Mouse (Mus musculus) fibroblast of lung, adult 2 months (primary cell): Measurements from ENCODE around the gene Macrod1.

ENCODE experiments used
- DNase-seq: peaks from one replicate; pipeline ENCODE4 v3.0.0-alpha.2; 2011; ENCODE audit warnings: low read depth

Macrod1 gene

DNA sequence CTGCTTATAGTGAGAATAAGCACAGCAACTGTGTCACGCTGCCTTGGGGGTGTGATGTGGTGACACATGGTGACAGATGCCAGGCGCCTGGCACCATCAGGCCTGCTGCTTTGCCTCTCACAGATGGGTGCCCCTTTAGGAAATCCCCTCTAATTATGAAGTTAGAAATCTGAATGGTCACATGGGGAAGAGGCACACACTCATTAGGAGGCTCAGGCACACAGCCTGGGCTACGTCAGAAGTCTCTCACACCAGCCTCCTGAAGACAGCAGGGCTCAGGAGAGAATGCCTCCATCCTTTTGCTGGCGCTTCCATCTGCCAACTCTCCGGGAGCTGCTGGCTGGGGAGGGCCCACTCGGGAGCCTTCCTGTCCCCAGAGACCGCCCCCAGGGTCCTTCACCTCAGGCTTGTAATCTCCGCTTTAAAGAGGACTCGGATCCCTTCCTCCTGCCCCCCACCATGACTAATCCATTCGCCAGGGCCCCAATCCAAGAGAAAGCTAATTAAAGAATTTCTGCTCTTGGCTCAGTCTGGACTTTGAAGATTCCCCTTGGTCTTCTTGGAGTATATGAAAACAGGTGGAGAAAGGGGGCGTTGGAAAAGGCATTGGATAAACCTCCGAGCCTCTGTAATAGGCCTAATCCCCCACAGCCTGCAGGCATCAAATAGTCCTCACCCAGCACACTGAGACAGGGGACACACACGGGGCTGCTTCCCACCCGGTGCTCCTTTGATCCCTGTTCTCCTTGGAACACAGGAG, 26.6 kb downstream of the Macrod1 start:
- DNase-seq, result no peak

DNA sequence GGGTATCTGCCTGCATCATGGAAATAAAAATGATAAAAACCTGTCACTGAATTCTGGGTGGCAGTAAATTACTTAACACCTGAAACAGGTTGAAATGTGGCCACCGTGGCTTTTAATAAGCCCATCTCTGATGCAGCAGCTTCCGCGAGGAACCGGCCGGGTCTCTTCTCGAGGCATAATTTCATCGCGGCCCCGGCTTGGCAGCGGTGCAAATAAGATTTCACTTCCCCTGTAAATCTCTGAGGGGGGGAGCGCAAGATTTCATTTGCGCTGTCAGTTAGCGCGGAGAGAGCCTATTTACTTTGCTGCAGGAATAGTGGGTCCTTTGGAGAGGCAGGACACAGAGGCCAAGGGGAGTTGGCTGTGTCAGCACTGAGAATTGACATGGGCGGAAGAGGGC, 28.1 kb downstream of the Macrod1 start:
- no peak for DNase-seq

GRCm38 (mm10) chr19:7088558-7088957, 31.9 kb downstream of the Macrod1 start:
- no peak for DNase-seq

DNA sequence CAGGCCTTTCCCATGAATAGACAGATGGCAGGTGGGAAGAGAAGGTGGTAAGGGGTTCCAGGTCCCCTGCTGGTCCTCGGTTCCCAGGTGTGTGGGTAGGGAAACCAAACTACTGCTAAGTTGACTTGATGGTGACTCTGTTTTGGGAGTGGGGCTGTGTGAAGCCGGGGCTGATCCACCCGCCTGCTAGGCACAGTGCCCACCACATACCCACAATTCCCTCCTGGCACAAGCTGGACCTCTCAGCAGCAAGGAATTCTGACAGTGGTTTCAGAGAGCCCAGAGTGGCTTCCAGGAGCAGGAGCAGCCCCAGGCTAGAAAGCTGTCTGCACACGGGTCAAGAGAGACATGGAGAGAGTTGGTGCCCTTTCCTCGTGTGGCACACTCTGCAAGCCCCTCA, 32.4 kb downstream of the Macrod1 start:
- DNase-seq, result peak; percentile 36

GRCm38 (mm10) chr19:7089842-7090251, 33.2 kb downstream of the Macrod1 start:
- DNase-seq, result no peak

DNA sequence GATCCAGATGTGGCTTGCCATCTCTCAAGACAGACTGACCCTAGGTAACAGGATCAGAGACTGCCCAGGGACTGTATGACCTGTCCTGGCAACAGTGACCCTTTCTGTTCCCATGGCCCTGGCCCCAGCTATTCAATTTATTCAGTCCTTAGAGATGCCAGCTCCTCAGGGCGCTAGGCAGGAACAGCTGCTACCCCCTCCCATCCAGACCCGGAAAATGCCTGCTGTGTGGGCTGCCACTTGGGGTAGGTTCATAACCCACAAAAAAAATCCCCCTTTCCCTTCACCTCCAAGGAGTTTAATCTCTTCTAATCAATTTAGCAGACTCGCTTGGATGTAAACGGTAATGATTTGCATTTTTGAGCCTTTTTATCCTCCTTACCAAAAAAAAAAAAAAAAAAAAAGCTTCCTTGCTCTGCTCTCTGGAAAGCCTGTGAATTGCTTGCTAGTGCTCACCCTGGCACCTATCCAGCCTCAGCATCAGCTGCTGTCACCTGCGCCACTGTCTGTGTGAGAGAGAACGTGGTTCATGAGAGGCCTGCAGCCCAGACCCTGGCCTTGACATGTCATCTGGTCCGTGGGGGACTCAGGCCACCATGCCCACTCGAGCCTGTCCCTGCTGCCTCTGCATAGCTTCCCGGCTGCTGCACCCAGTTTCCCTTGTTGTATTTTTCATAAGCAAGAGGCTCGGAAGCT, 33.9 kb downstream of the Macrod1 start:
- DNase-seq, result no peak

GRCm38 (mm10) chr19:7091448-7092050, 34.9 kb downstream of the Macrod1 start:
- DNase-seq, result no peak

- DNase-seq, result no peak
Measured at GRCm38 (mm10) chr19:7092756-7093155, 36.1 kb downstream of the Macrod1 start.

DNA sequence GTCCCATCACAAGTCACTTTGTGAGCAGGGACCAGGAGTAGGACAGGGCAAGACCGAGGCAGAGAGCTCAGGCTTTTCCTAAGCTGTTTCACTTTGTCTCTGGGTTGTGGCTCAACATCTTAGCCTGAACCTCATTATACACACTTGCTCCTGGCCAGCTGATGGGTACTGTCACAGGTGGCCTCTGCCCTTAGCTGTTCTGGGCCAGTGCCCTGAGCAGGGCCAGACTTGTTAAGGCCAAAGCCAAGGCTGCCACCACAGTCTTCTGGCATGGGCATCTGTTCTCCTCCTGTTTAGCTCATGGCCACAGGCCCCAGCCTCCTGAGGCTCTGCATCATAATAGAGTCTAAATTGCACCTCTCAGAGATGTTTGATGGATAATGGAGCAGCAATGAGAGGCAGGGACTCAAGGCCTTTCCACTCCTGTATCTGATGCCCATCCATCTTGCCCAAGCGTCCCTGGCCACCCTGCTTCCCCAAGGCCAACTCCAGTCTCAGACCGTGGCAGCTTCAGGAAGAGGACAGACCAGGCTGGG, 43.1 kb downstream of the Macrod1 start:
- DNase-seq, result no peak

DNA sequence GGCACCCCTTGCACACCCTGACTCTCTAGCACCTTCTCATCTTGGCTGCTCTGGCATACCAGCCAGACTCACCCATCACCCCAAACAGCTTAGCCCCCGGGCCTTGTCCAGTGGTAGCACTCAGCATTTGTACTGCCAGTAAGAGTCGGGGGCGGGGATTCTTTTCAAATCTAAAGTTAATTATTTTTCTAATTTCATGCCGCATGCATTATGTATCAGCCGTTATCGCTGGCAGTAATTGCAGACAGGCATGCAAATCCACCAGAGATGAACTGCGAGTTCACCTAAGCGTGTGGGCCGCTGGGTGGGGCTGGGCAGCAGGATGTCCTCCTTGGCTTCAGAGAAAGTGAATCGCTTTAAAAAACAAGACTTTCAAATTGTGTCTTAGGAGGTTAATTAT, 45.4 kb downstream of the Macrod1 start:
- DNase-seq, result no peak

DNA sequence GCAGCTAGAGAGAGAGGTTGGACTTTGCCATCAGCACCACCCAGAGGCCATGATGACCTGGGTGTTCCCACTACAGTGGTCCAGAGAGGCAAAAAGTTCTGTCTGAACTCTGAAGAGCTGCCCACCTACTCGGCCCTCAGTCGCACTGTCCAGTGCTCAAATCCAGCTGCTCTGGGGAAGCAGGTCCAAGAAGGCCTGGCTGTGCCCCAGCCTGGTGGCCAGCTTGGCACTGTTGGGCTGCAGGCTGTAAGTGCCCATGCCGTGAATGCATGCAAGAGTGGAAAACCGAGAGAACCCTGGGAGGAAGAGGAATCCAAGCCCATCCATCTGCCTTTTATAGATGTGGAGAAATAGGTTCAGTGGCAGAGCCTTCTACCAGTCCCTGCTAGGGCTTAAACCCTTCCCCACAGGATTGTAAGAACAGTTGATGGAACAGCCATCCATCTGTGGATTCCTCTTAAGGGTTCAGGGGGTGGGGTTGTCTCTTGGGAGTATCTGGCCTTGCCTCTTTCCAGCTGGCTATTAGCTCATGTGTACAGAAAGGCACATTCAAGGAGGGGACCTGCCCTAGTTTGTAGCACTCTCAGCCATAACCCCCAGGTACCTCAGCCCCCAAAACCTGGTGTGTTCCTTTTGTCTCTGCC, 46.9 kb downstream of the Macrod1 start:
- DNase-seq, result no peak

GRCm38 (mm10) chr19:7103993-7104401, 47.4 kb downstream of the Macrod1 start:
- DNase-seq, result no peak

DNA sequence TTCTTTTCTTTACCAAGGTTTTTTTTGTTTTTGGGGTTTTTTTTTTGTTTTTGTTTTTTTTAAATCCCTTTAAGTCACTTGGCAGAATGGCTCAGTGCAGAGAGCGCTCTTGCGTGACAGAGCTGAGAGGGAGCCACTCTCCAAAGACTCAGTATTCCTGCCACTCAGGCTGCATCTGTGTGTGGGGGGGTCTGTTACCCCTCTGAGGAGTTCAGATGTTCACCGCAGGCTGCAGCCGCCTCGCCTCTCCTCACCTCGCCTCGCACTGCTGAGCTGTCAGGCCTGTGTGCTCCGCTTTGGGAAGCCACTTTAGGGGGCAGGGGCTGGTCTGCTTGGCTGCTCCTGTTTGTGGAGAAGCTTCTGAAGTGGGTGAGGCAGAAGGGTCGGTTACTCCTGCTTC, 48.9 kb downstream of the Macrod1 start, which contains the start of gene Flrt1:
Flrt1 (minus strand) TSS at position 186 of the 400 bp plus-strand sequence.
- no peak for DNase-seq

DNA sequence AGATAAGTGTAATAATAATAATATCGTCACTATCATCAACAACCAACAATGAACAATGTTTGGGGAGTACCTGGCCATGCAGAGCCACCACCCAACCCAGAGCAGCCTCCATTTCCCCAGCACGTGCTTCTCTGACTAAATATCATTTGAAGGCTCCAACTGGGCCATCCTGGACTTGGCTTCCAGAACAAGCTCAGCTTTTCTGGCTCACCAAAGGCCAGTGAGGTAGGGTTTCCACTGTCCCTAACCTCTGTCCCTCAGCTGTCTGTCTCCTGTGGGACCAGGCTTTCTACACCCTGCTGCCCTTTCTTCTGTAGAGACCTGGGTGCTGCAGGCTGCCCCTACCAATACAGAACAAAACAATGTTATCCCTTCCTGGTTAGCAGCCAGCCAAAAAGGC, 50.0 kb downstream of the Macrod1 start:
- no peak for DNase-seq

DNA sequence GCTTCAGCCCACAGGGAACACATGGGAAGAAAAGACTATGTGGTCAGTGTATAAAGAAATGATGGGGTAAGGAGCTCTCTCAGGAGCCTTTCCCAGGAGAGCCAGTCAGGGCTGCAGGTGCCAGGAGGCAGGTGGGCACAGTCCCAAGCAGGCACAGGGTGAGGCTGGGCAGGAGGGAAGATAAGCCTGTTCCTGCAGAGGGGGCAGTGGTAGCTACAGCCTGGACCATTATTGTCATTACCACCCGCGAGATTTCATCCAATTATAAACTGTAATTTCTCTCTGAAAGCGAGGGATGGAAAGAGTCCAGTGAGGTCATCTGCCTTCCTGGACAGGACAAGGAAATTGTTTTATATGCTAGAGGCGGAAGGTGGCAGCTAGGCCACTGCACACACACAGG, 50.6 kb downstream of the Macrod1 start:
- no peak for DNase-seq

GRCm38 (mm10) chr19:7108114-7108905, 51.7 kb downstream of the Macrod1 start:
- peak; percentile 66 for DNase-seq

DNA sequence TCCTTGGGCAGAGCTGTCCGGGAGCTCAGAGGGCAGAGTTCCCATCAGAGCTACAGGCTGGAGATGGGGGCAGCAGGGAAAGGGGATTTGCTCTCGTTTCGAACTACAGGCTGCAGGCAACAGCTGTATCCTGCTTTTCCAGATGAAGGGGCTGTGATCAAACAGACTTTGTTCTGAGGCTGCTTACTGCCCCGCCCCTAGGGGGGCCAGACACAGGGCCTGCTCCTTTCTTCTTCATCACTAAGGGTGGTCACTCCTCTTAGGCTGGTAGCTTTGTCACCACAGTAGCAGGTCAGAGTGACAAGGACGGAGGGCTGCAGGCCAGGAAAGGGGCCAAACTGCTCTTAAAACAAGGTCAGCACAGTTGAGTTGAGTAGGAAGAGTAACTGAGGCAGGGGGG, 53.5 kb downstream of the Macrod1 start:
- DNase-seq, result no peak

GRCm38 (mm10) chr19:7110875-7111274, 54.3 kb downstream of the Macrod1 start:
- no peak for DNase-seq

GRCm38 (mm10) chr19:7111309-7111708, 54.7 kb downstream of the Macrod1 start:
- DNase-seq, result no peak

DNA sequence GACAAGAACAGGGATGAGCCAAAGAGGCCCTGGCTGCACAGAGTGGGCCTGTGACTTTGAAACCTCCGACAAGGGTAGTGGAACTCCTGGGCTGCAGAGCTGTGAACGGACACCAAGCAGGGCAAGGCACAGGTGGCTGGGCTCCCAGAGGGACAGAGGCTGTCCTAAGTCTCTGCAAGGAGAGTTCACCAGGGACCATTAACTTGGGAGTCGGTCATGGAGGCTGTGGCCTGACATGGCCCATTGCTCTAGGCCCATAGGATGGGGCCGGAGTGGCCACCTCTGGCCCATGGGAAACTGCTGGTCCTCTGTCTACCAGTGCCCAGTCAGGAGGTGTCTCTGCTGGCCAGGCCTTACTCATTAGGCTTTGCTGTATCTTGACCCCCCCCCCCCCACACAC, 55.1 kb downstream of the Macrod1 start:
- no peak for DNase-seq

- DNase-seq, result no peak
Measured at GRCm38 (mm10) chr19:7112628-7113027, 56.0 kb downstream of the Macrod1 start.

GRCm38 (mm10) chr19:7113574-7113973, 57.0 kb downstream of the Macrod1 start:
- DNase-seq, result no peak
